Mouse (Mus musculus): ENCODE measurements around the gene Smox. TPM values are rescaled to one million over a fixed set of nuclear protein-coding genes. Genes with fewer than 3 reads are reported as not detected.

Gene Smox
- polyA plus RNA-seq, 1 experiment from 2014 or later, result 21.3 TPM

DNA sequence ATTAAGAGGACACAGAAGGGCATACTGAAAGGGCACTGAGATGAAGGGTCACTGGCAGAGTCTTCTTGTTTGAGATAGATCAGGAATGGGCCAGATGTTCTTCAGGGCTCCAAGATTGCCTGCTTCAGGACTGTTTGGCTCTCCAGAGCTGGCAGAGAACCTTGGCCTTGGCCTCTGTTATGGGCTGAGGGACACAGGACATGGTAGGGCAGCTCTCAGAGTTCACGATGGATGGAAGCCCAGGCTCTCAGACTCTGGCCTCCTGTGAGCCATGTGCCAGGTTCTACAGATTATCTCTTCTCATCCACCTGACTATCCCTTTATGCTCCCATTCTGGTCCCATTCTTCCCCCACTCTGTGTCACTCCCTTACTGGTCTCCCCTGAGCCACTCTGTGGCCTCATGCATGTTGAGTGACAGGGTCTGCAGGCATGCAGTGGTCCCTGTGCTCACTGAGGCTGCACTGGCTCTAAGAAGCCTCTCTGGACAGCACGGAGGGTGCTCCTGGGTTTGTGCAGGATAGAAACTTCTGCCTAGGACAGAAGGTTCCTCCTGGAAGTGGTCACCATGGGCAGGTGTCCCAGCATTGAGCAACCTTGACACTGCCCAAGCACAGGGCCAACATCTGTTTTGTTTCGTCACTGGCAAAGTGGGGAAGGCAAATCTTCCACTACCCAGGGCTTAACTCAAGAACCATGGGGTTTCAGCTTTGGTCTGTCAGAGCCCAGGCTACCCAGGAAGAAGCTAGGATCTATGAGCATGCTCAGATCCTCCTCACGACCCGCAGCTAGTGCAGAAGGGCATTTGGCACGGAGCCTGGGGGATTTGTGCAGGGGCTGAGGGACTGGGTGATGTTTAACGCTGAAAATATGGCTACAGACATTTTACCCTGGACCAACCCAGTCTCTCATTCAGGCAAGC, 60.7 kb downstream of the Smox start:
- H3K9ac ChIP-seq, result no peak overlapping the region
- H3K4me1 ChIP-seq (replicated peaks), result no peaks in the 10 kb centered on the region
- no peak for ATAC-seq (ENCODE audit: insufficient number of reproducible peaks, low FRiP score)
- no peak overlapping the region for H3K4me3 ChIP-seq
- no peaks in the 10 kb centered on the region for H3K36me3 ChIP-seq
- no peaks in the 10 kb centered on the region for H3K9me3 ChIP-seq (replicated peaks)
- WGBS, result 59% methylated on average over 7 of the region's 7 CpGs
- H3K27ac ChIP-seq (ENCODE audit: poor library complexity, severe bottlenecking), result no peak overlapping the region
- peaks cover 96% of the 10 kb centered on the region for H3K27me3 ChIP-seq (replicated peaks)
- no peak overlapping the region for H3K4me2 ChIP-seq

DNA sequence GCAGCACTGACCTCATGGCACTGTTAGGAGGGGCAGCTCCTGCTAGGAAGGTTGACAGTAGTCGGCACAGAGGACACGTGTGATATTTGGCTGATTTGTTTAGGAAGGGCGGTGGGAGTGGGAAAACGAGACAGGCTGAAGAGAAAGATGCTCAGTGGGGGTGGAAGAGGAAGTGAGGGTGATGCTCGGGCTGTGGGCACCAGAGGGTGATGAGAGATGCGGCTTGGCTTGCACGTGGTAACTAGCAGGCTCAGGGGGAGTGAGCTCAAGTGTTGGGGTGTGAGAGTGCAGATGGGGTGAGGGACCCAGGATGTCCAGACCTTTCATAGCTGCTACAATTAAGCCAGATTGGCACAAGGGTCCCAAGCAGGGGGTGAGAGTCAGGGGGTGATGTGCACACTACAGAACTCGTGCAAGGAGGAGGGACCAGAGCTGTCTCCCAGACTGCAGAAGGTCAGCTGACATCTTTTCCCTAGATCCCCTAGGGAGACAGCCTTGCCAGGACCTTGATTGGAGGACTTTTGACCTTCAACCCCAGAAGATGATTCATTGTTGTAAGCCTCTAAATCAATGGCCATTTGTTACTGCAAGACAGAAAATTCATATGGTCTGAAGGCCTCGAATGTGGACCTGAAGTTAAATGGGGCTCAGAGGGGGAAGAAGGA, 61.6 kb downstream of the Smox start:
- Histone ChIP-seq H3K4me3 (no peak overlapping the region), H3K9ac (no peak overlapping the region), H3K9me3 (replicated peaks) (no peaks in the 10 kb centered on the region), H3K4me1 (replicated peaks) (no peaks in the 10 kb centered on the region), H3K27me3 (replicated peaks) (peaks cover 96% of the 10 kb centered on the region), H3K36me3 (no peaks in the 10 kb centered on the region), H3K4me2 (no peak overlapping the region), H3K27ac (ENCODE audit: poor library complexity, severe bottlenecking) (no peak overlapping the region)
- 26% methylated on average over 9 of the region's 9 CpGs for WGBS
- ATAC-seq (ENCODE audit: insufficient number of reproducible peaks, low FRiP score), result no peak

GRCm38 (mm10) chr2:131557896-131558295, 66.6 kb downstream of the Smox start:
- Histone ChIP-seq H3K27ac (ENCODE audit: poor library complexity, severe bottlenecking) (no peak overlapping the region), H3K9me3 (replicated peaks) (no peaks in the 10 kb centered on the region), H3K4me2 (no peak overlapping the region), H3K27me3 (replicated peaks) (peaks cover 92% of the 10 kb centered on the region), H3K4me1 (replicated peaks) (peaks cover 9% of the 10 kb centered on the region; the same call in 1 of the 2 replicates), H3K4me3 (no peak overlapping the region), H3K36me3 (no peaks in the 10 kb centered on the region), H3K9ac (no peak overlapping the region)
- no peak for ATAC-seq (ENCODE audit: insufficient number of reproducible peaks, low FRiP score)
- 68% methylated on average over 2 of the region's 2 CpGs for WGBS

GRCm38 (mm10) chr2:131560205-131560919, 69.1 kb downstream of the Smox start:
- Histone ChIP-seq H3K36me3 (no peaks in the 10 kb centered on the region), H3K27me3 (replicated peaks) (peaks cover 91% of the 10 kb centered on the region), H3K4me2 (no peak overlapping the region; the same call in 1 of the 2 replicates), H3K4me1 (replicated peaks) (peaks cover 13% of the 10 kb centered on the region; the same call in 1 of the 2 replicates), H3K9ac (no peak overlapping the region), H3K27ac (ENCODE audit: poor library complexity, severe bottlenecking) (no peak overlapping the region), H3K9me3 (replicated peaks) (no peaks in the 10 kb centered on the region), H3K4me3 (no peak overlapping the region)
- ATAC-seq (ENCODE audit: insufficient number of reproducible peaks, low FRiP score), result no peak
- WGBS, result 39% methylated on average over 2 of the region's 2 CpGs

GRCm38 (mm10) chr2:131561344-131561870, 70.1 kb downstream of the Smox start:
- Histone ChIP-seq H3K36me3 (no peaks in the 10 kb centered on the region), H3K9me3 (replicated peaks) (no peaks in the 10 kb centered on the region), H3K4me3 (peak overlapping the region; percentile 54), H3K27me3 (replicated peaks) (peaks cover 84% of the 10 kb centered on the region), H3K4me2 (peak overlapping the region; percentile 79), H3K4me1 (replicated peaks) (peaks cover 13% of the 10 kb centered on the region; the same call in 1 of the 2 replicates), H3K9ac (no peak overlapping the region), H3K27ac (ENCODE audit: poor library complexity, severe bottlenecking) (no peak overlapping the region)
- no peak for ATAC-seq (ENCODE audit: insufficient number of reproducible peaks, low FRiP score)
- WGBS, result 2% methylated on average over 33 of the region's 33 CpGs

DNA sequence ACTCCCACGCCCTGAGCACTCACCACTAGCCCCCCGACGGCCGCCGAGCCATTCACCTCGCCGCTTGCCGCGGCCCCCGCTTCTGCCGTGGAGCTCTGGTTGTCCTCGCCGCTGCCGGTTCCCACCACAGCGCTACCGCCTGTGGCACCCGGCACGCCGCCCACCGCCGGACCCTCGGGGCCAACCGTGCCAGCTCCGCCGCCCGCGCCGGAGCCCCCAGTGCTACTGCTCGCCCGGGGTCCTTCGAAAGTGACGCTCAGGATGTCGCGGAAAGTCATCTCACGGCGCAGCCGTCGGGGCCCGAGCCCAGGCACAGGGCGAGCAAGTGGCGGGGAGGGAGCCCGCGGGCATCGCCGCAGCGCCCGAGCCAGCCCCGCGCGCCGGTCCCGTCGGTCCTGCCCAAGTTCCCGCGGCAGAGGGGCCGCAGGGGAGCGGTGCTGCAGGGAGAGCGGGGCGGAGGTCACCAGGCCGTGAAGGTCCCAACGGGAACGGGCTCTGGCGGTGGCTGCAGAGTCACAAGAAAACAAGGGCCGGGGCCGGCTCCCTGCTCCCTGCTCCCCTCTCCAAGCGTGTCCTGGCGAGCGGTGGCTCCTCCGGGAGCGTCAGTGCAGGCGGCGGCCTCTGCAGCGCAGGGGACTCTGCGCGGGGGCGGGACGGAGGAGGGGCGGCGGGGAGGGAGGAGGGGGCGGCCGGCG, 70.7 kb downstream of the Smox start, which contains the start of gene Adra1d:
Adra1d (minus strand) TSS at position 393 of the 695 bp plus-strand sequence.
- peak within 1 kb of the TSS; percentile 63 for H3K9ac ChIP-seq
- H3K27ac ChIP-seq (ENCODE audit: poor library complexity, severe bottlenecking), result no peak within 1 kb of the TSS
- under 1% methylated on average over 73 of the region's 82 CpGs for WGBS
- no peaks in the 10 kb centered on the region for H3K9me3 ChIP-seq (replicated peaks)
- peaks cover 78% of the 10 kb centered on the region for H3K27me3 ChIP-seq (replicated peaks)
- H3K4me1 ChIP-seq (replicated peaks), result peaks cover 13% of the 10 kb centered on the region; the same call in 1 of the 2 replicates
- peak; percentile 68 for ATAC-seq (ENCODE audit: insufficient number of reproducible peaks, low FRiP score)
- H3K4me2 ChIP-seq, result peak within 1 kb of the TSS; percentile 79
- H3K4me3 ChIP-seq, result peak within 1 kb of the TSS; percentile 54
- H3K36me3 ChIP-seq, result no peaks in the 10 kb centered on the region

GRCm38 (mm10) chr2:131562586-131563122, 71.4 kb downstream of the Smox start:
- H3K36me3 ChIP-seq, result no peaks in the 10 kb centered on the region
- peak; percentile 61; the same call in 1 of the 2 replicates for ATAC-seq (ENCODE audit: insufficient number of reproducible peaks, low FRiP score)
- H3K9ac ChIP-seq, result peak overlapping the region; percentile 63
- H3K27ac ChIP-seq (ENCODE audit: poor library complexity, severe bottlenecking), result no peak overlapping the region
- H3K9me3 ChIP-seq (replicated peaks), result no peaks in the 10 kb centered on the region
- peaks cover 72% of the 10 kb centered on the region for H3K27me3 ChIP-seq (replicated peaks)
- peaks cover 13% of the 10 kb centered on the region; the same call in 1 of the 2 replicates for H3K4me1 ChIP-seq (replicated peaks)
- peak overlapping the region; percentile 54 for H3K4me3 ChIP-seq
- H3K4me2 ChIP-seq, result peak overlapping the region; percentile 79
- under 1% methylated on average over 19 of the region's 30 CpGs for WGBS

Other genes with a start within 250 kb of the Smox start
- gene Pank2, start 229.0 kb upstream of the Smox start, polyA plus RNA-seq (2016; fragmentation: Nextera tagmentation; extraction: Ambion mirVana), result 37.1 and 37.6 TPM in 2 replicates
- 2.6 and 2.8 TPM in 2 replicates for gene Rnf24, start 138.6 kb upstream of the Smox start, polyA plus RNA-seq (2016; fragmentation: Nextera tagmentation; extraction: Ambion mirVana)
- 0.23 and 0.45 TPM in 2 replicates for gene Adra1d, start 70.8 kb downstream of the Smox start, polyA plus RNA-seq (2016; fragmentation: Nextera tagmentation; extraction: Ambion mirVana)

Data from heart, embryonic 12.5 days (tissue).